Mouse (Mus musculus): ENCODE data around the gene Ptges.

GRCm38 (mm10) chr2:30881215-30881614, 48.4 kb downstream of the Ptges start:
- TF ChIP-seq POLR2A (IDR thresholded peaks at IDR 0.05; ENCODE audit: low read depth, low read length) (no peak), CTCF (IDR thresholded peaks at IDR 0.05; ENCODE audit: borderline replicate concordance, insufficient read depth, low read length) (no peak)
